Mouse (Mus musculus): ENCODE measurements around the gene Dbn1.

The Dbn1 gene

DNA sequence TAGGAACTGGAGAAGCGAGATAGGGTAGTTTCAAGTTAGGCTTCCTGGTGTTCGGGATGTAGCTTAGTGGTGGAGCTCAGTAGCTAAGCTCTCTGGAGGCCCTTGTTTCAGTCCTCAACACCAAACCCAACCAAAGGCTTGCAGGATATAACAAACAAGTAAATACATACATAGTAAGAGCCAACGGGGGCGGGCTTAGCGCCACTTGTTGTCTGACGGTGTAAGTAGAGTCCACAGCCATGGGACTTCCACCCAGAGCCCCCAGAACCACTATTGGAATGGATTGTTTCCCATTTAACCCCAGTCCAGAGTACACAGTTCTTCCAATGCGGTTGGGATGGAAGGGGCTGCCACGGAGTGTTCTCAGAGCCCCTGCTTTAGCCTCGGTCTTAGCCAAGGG is 25.9 kb upstream of the Dbn1 start:
- POLR2A ChIA-PET: interaction anchor here in 2 of 4 experiments (0.6 to 1.5 kb wide), 9 partner anchors 9 to 265 kb away, joined by 3 to 5 read pairs (median 3); partner anchors contain the start of gene Ddx41 (in 1 of the 2)
- CTCF ChIA-PET: interaction anchor here in 2 of 4 experiments (0.7 to 1.6 kb wide), 11 partner anchors 9 to 186 kb away, joined by 3 to 7 read pairs (median 4); partner anchors contain the start of gene Ddx41 (in 1 of the 2)

DNA sequence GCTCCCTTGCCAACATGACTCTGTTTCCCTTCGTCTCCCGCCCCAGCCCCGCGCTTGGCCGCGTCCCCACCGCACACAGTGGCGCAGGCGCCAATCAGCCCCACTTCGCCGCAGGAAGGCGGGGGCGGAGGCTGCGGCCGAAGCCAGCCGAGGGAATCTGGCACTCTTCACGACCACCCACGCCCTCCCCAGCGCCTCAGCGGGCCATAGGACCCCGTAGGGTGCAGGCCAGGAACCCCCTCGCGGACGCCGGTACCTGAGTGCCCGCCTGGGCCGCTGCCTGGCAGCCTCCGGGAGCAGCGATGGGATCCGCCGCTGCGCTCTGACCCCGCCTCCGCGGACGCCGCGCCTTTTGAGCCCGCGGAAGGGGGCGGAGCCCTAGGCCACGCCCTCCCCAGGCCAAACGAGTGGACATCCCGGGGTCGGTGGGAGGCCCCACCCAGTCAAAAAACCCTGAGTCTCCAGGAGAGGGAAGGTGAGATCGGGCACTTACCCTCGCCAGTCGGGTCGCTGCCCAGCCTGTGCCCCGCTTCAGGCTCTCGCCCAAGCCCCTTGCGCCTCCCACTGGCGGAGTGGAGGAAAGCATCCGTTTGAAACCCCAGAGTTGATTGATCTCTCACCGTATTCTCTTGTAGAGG is 25.3 kb upstream of the Dbn1 start, which contains the start of gene Pdlim7:
TSS of gene Pdlim7 (minus strand) at position 566 of the 638 bp plus-strand sequence.
- CTCF ChIA-PET: interaction anchor here in 2 of 4 experiments (0.7 to 1.6 kb wide), 11 partner anchors 9 to 186 kb away, joined by 3 to 7 read pairs (median 4); partner anchors contain the start of gene Ddx41 (in 1 of the 2)

DNA sequence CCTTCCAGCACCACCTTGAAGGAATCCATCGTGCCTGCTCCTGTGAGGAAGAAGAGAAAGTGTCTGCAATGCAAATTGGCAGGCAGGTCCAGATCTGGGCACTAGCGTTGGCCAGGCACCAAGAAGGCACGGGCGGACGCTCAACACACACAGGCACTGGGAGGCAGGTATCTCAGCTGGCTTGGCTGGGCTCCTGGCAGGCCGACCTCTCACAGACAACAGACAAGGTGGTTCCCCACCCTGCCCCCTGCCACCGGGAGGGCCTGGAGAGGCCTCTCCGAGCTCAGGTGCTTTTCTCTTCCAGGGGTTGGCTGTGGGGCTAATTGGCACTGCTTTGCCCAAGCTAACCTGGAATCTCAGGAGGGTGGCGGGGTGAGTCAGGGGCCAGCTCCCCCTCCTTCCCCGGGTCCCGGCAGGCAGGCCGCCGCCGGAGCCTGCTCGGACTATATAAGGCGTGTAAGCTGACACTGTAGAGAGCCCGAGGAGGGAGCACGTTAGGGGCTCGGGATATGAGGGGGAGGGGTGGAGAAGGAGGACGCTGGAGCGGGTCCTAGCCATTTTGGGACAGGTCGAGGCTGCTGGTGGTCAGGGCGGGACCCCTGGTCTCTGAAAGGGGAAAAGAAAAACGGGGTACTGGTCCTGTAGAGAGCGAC is 24.6 kb upstream of the Dbn1 start:
- POLR2A ChIA-PET: interaction anchor here in 3 of 4 experiments (0.6 to 2.9 kb wide), 20 partner anchors 8 to 322 kb away, joined by 3 to 10 read pairs (median 4); partner anchors contain the start of genes B230219D22Rik (in 1 of the 3), Ddx41 (in 1 of the 3) and Grk6 (in 1 of the 3)
- CTCF ChIA-PET: interaction anchor here in 3 of 4 experiments (0.9 to 1.4 kb wide), 6 partner anchors 10 to 95 kb away, joined by 3 to 4 read pairs (median 3); partner anchors contain the start of gene Ddx41 (in 1 of the 3)

More for the DNA sequence above, 25.3 kb upstream of the Dbn1 start, which contains the start of gene Pdlim7:
- POLR2A ChIA-PET: interaction anchor here in 2 of 4 experiments (0.6 to 2.9 kb wide), 12 partner anchors 10 to 323 kb away, joined by 3 to 10 read pairs (median 4); partner anchors contain the start of genes B230219D22Rik (in 1 of the 2), Ddx41 (in 1 of the 2) and Grk6 (in 1 of the 2)

DNA sequence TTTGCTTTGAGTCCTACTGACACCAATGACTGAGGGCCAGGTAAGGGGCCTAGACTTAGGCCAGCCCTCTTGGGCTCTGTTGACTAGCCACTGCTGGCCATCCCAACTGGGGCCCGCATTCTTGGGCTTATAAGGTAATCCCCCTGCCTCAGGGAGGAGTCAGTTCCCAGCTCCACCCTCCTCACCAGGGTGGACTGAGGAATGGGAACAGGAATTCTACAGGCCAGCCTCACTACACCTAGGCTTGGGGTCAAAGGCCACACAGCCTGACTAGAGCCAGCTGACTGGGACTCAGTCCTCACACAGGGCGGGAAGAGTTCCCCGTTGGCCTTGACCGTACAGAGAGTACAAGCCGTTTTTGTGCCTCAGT is 23.6 kb upstream of the Dbn1 start:
- POLR2A ChIA-PET: interaction anchor here in 2 of 4 experiments (1.0 to 2.9 kb wide), 12 partner anchors 9 to 67 kb away, joined by 3 to 10 read pairs (median 4); partner anchors contain the start of genes Ddx41 (in 1 of the 2), Dok3 (in 1 of the 2) and Grk6 (in 1 of the 2)
- CTCF ChIA-PET: interaction anchor here in 2 of 4 experiments (1.0 to 2.2 kb wide), 5 partner anchors 11 to 114 kb away, joined by 3 to 5 read pairs (median 3); partner anchors contain the start of gene Slc34a1 (in 1 of the 2)

DNA sequence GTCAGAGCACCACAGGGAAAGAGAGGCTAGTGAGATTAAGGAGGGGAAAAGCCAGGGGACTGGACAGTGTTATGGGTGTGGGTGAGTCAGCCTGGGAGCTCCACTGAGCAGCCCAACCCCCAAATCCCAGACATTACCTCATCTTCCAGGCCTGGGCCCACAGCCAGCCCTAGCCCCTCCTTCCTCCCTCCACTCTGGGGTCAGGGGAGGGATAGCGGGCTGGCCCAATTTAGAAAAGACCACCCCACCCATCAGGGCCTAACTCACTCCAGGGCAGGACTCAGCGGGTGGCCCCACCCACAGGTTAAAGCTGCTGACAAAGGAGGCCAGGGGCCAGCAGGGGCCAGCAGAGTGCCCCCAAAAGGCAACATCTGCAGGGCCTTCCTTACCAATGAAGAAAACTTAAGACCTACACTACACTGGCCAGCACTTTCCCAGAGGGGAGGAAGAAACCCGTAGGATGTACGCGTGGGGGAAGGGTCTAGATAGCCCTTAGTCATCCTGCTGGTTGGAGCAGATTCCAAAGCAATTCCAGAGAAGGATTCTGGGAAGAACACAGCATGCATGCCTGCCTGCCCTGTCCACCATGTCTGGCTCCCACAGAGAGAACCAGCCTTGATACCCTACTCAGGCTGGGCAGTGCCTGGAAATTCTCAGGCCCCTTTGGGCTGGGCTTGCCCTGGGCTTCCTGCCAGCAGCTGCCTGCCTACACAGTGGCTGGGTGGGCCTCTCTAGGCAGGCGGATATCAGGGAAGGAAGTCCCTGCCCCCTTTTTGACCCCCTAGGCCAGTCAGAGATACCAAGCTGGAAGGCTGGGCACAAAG is 23.0 kb upstream of the Dbn1 start:
- CTCF ChIA-PET: interaction anchor here in 2 of 4 experiments (0.6 to 2.2 kb wide), 7 partner anchors 12 to 113 kb away, joined by 3 to 5 read pairs (median 3); partner anchors contain the start of genes Dbn1 (in 1 of the 2) and Slc34a1 (in 1 of the 2)
- POLR2A ChIA-PET: interaction anchor here in 2 of 4 experiments (0.6 to 2.9 kb wide), 16 partner anchors 9 to 172 kb away, joined by 3 to 10 read pairs (median 4); partner anchors contain the start of genes Grk6 (in 2 of the 2), Ddx41 (in 1 of the 2) and Dok3 (in 1 of the 2)

DNA sequence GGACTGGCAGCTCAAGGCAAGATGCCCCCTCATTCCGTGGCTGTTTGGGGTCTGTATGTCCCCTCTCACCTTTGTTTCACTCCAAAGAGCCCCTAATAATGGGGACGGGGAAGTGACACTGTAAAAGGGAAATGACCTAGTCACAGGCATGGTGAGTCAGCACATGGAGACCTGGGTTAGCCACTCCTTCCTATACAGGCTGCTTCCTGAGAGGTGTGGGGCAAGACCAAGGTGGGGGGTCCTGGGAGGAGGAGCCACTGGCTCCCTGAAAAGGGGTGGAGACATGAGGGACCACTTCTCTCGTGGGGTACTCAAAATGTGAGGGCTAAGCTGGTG is 22.4 kb upstream of the Dbn1 start:
- CTCF ChIA-PET: interaction anchor here in 2 of 4 experiments (0.6 to 2.2 kb wide), 5 partner anchors 23 to 105 kb away, joined by 3 to 5 read pairs (median 4); partner anchors contain the start of gene Dbn1 (in 1 of the 2)
- POLR2A ChIA-PET: interaction anchor here in 3 of 4 experiments (0.6 to 2.9 kb wide), 14 partner anchors 8 to 171 kb away, joined by 3 to 10 read pairs (median 4); partner anchors contain the start of genes Grk6 (in 2 of the 3), Dok3 (in 1 of the 3) and Prr7 (in 1 of the 3)

DNA sequence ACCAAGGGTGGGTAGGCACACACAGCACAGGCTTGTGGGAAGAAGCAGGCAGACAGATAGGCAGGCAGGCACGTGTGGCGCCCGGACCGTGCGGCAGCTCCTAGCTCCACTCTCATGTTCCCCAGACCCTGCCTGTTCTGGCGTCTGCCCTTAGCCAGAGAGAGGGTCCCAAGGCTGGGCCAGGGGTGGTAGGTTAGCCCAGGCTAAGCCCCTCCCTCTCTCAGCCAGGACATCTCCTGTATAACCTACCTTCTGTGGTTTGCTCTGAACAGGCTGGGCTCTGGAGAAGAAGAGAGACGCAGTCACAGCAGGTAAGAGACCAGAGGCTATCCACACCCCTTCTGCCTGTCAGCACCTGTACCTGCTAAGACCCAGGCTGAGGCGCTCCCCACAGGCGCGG is 20.6 kb upstream of the Dbn1 start:
- ChIA-PET CTCF (interaction anchor here in 3 of 4 experiments (0.5 to 2.5 kb wide), 11 partner anchors 8 to 193 kb away, joined by 3 to 15 read pairs (median 4); partner anchors contain the start of genes Dbn1 (in 1 of the 3) and Ddx41 (in 1 of the 3)), POLR2A (interaction anchor here in 2 of 4 experiments (0.9 to 1.9 kb wide), 7 partner anchors 8 to 184 kb away, joined by 3 to 5 read pairs (median 3); partner anchors contain the start of genes B230219D22Rik (in 1 of the 2) and Grk6 (in 1 of the 2))

DNA sequence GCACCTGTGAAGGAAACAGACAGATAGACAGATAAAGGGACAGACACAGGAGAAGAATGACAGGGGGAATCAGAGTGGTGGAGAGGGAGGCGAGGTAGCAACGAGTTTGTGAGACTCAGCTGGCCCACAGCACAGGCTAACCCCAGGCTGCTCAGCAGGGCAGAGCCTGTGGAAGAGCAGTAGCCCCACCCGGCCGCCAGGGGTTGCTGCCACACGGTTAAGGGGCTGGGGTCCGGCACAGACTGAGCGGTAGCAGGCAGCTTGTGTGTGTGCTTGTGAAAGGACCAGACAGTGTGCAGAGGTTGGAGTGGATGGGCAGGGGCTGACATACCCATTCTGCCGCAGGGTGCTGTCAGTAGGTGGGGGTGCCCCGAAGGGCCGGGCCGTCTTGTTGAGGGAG is 20.0 kb upstream of the Dbn1 start:
- CTCF ChIA-PET: interaction anchor here (0.5 to 2.5 kb wide), 19 partner anchors 9 to 932 kb away, joined by 3 to 15 read pairs (median 3); partner anchors contain the start of genes Dbn1 (in 1 of the 4), Ddx41 (in 1 of the 4) and Prr7 (in 1 of the 4)
- POLR2A ChIA-PET: interaction anchor here in 3 of 4 experiments (0.7 to 1.9 kb wide), 6 partner anchors 9 to 63 kb away, joined by 3 to 5 read pairs (median 4); partner anchors contain the start of gene Grk6 (in 1 of the 3)

DNA sequence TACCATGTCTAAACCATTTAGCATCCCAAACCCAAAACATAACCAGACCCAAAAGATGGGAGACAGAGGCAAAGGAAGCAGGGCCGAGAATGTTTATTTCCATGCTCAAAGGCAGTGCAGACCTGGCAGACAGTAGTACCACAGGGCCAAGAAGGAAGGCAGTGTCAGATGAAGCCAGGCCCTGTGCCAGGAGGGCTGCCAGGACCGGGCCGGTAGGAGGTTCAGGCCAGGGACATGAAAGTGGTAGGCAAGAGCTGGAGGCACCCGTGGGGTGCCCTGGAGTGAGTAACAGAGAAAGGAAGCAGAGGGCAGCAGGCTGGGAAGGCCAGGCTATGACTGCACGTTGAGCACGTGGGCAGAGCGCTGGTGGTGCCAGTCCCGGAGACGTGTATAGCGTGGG is 18.8 kb upstream of the Dbn1 start:
- ChIA-PET POLR2A (interaction anchor here in 2 of 4 experiments (0.8 to 1.8 kb wide), 3 partner anchors 9 to 18 kb away, joined by 4 to 5 read pairs (median 4); no protein-coding TSS in a partner anchor), CTCF (interaction anchor here in 3 of 4 experiments (0.6 to 2.5 kb wide), 5 partner anchors 10 to 852 kb away, joined by 3 to 15 read pairs (median 3); no protein-coding TSS in a partner anchor)

DNA sequence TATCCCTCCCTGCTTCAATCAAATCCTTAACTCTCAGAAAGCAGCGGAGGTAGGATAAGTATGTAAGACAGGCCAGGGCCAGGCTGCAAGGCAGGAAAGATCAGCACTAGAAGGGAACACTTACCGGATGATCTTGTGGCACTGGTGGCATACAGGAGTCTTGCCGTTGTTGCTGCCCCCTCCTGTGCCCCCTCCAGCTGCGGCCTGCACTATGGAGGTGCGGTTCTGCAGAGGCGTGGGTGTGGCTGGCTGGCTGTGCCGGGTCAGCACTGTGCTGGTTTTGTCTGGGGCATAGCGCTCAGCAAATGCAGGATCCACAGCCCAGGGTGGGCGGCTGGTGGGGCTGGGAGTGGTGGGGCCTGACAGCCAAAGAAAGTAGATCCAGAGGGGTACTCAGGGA is 17.9 kb upstream of the Dbn1 start:
- CTCF ChIA-PET: interaction anchor here in 2 of 4 experiments (0.6 to 2.5 kb wide), 3 partner anchors 11 to 616 kb away, joined by 3 to 15 read pairs (median 3); no protein-coding TSS in a partner anchor
- POLR2A ChIA-PET: no interaction called here

DNA sequence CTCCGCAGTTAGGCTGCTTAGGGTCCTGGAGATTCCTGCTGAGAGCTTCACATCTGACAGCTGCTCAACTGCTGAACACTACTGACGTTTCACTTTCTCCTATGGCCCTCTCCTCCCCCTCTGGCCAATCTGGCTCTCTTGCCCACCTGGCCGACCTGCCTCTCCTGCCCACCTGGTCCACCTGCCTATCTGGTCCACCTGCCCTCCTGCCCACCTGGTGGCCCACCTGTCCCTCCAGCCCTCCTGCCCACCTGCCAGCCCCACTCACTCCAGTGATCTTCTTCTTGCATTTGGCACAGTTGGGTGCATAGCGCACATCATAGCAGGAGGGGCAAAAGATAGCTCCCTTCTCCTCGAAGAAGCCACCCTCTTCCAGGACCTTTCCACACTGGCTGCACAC is 16.5 kb upstream of the Dbn1 start:
- ChIA-PET CTCF (interaction anchor here in 1 of 4 experiments (1.4 kb wide), 1 partner anchor 32 kb away, joined by 3 read pairs; the partner anchor contains the start of gene Ddx41), POLR2A (interaction anchor here in 1 of 4 experiments (0.6 to 0.9 kb wide), 3 partner anchors 8 to 267 kb away, joined by 3 read pairs; no protein-coding TSS in a partner anchor)

DNA sequence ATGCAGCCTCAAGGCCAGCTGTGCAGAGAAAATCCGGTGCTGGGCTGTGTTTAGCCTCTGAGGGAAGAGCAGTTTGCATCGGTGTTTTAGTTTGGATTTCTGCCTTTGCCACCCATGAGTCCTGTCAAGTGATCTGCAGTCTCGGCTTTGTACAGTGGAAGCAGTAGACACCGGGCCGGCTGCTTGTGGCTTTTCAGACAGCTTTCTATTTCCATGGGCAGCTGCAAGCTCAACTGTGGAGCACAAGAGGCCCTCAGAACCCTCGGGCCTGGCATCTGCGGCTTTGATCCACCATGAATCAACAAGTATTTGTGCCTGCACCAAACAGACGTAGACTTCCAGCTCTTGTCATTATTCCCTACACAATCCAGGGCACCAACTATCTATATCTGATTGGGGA is 14.5 kb upstream of the Dbn1 start:
- ChIA-PET POLR2A (interaction anchor here in 2 of 4 experiments (0.6 to 2.0 kb wide), 4 partner anchors 9 to 363 kb away, joined by 3 to 10 read pairs (median 5); no protein-coding TSS in a partner anchor), CTCF (interaction anchor here in 1 of 4 experiments (1.0 kb wide), 1 partner anchor 110 kb away, joined by 3 read pairs; no protein-coding TSS in a partner anchor)

DNA sequence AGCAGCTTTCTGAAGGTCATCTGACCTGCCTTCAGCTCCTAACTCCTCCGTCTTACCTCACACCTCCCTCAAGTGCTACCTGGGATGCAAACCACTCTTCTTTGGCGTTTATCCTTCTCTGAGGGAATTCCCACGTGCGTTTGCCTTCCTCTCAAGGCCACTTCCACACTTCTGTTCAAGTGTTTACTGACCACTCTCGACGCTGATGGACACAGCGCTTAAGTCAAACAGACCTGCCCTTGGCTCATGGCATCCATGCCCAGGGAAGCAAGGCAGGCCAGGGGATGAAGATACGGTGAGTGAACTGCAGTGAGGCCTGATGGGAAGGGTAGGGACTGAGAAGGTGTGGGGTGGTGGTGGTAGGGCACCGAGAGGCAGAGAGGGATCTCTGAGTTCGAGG is 12.7 kb upstream of the Dbn1 start:
- POLR2A ChIA-PET: interaction anchor here in 2 of 4 experiments (0.6 to 1.7 kb wide), 4 partner anchors 8 to 14 kb away, joined by 3 to 6 read pairs (median 3); no protein-coding TSS in a partner anchor

DNA sequence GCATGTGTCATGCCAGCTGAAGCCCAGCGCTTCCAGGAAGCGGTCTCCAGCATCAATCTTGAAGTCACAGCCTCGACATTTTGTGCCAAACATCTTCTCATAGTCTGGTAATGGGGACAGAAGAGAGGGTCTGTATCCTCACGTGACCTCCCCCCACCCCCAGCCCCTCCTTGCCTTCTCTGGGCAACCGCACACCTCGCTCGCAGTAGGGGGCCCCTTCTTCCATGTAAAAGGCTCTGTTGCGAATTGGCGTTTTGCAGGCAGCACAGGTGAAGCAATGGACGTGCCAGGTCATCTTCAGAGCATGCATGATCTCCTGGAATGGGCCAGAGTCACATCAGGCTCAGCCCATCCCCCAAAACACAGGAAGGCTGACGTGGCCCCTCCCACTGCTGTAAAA is 11.0 kb upstream of the Dbn1 start:
- CTCF ChIA-PET: no interaction called here
- POLR2A ChIA-PET: interaction anchor here in 3 of 4 experiments (0.6 to 3.0 kb wide), 4 partner anchors 10 to 54 kb away, joined by 3 to 15 read pairs (median 6); partner anchors contain the start of genes Dbn1 (in 1 of the 3) and Grk6 (in 1 of the 3)

More for the DNA sequence above, 12.7 kb upstream of the Dbn1 start:
- CTCF ChIA-PET: interaction anchor here in 1 of 4 experiments (0.6 kb wide), 1 partner anchor 134 kb away, joined by 3 read pairs; the partner anchor contains the start of gene Ddx46

DNA sequence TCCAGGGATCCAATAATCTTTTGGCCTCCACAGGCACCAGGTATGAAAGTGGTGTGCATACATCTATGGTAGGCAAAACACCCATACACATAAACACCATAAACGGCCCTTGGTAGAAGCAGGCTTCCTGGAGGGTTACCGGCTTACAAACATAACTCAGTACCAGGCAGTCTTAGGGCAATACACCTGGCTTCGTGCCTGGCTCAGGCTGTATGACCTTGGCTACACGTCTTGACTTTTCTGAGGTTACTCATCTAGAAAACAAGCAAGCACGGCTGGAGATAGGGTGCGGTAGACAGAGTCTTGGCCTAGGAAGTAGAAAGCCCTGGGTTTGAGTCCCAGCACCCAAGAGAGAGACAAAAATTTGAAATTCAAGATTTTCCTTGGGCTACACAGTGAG is 8.8 kb upstream of the Dbn1 start:
- CTCF ChIA-PET: interaction anchor here in 1 of 4 experiments (0.6 to 0.7 kb wide), 2 partner anchors 64 to 75 kb away, joined by 3 to 6 read pairs; no protein-coding TSS in a partner anchor
- POLR2A ChIA-PET: interaction anchor here in 1 of 4 experiments (1.0 to 1.1 kb wide), 2 partner anchors 14 to 16 kb away, joined by 4 to 5 read pairs; no protein-coding TSS in a partner anchor

DNA sequence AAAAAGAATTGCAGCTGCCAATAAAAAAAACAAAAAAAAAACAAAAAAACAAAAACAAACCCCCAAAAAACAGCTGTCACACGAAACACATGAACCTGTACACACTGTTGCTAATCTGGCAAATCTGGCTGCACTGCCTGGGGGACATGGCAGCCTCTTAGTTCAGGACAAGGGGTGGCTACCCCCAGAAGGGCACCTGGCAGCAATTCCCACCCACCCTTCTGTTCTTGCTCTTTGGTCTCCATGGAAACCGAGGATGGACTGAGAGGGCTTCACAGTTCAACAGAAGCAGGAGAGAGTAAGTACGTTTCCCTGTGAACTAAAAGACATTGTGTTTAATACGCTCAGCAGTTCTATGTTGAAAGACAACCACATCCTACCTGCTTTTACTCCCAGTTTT is 7.8 kb upstream of the Dbn1 start:
- CTCF ChIA-PET: interaction anchor here in 3 of 4 experiments (0.6 to 0.7 kb wide), 4 partner anchors 27 to 354 kb away, joined by 3 to 5 read pairs (median 4); no protein-coding TSS in a partner anchor
- POLR2A ChIA-PET: interaction anchor here in 3 of 4 experiments (0.6 to 1.7 kb wide), 8 partner anchors 19 to 1037 kb away, joined by 3 to 6 read pairs (median 3); no protein-coding TSS in a partner anchor

All from embryonic stem cell, embryonic (primary cell).